9 mouse cellular contexts compared by ENCODE assay signal in the genomic region with DNA sequence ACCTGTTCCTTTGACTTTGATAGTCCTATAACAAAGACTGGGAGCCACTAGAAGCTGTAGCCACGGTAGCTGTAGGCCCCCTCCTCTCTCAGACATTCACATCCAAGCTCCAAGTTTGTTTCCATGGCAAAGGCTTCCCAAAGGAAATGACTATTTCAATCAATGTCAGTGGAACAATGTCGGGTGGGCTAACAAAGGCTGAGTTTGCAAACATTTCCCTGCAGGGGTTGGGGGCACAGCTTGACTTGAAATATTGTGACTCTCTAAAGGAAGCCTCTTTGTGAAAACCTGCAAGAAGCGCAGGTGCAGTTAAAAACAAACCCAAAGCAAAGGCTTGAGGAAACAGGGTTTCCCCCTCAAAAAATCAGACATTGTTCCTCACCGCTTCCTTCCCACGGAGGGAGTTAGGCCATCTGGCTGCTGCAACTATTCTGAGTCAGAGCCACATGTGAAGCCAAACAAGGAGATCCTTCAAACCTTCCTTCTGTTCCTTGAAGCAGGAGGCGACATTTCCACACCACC. TPM values are rescaled to one million over a fixed set of nuclear protein-coding genes. Genes with fewer than 3 reads are reported as not detected.
DNase-seq lines count a peak whose midpoint lies in the region; ATAC-seq and TF ChIP-seq lines count a peak whose summit lies in the region.
"Had no signal": no experiment of that assay in that cellular context is flagged by ENCODE, and none has a peak within 500 bp of the region (broad histone marks: within the 10 kb centered on the region; RNA-seq: fewer than 3 reads in every experiment).

No protein-coding gene starts in this region.

- peak; percentile 39 to 63 for DNase-seq in left cerebral cortex, adult 2 months (ENCODE audit: extremely low spot score in 1 of 2, low spot score in 2 of 2)
- DNase-seq in left cerebral cortex, adult 11 months (ENCODE audit: low spot score), result no peak
- peak; percentile 81 for DNase-seq in telencephalon, adult 2 months (ENCODE audit: low read depth, low spot score)
- DNase-seq in ovary, adult 18-20 months (ENCODE audit: low spot score), result no peak
- no peak for DNase-seq in adrenal gland, adult 2 months
- no peak for DNase-seq in heart, adult 9 months (ENCODE audit: low spot score in 2 of 2)

- H3K4me2 ChIP-seq in forebrain, embryonic 12.5 days, result no peak overlapping the region
- H3K4me2 ChIP-seq in limb, embryonic 15.5 days, result no peak overlapping the region

- peaks cover 13% of the 10 kb centered on the region for H3K4me1 ChIP-seq in forebrain, embryonic 12.5 days
- H3K4me1 ChIP-seq in limb, embryonic 15.5 days, result no peaks in the 10 kb centered on the region

- peak overlapping the region; percentile 61; the same call in 1 of the 2 replicates for H3K27ac ChIP-seq in left cerebral cortex, adult 2 months
- H3K27ac ChIP-seq in forebrain, embryonic 12.5 days, result 0 out of 2 replicates have a peak overlapping the region, but pooled peaks have one; percentile 2
- H3K27ac ChIP-seq in limb, embryonic 15.5 days, result peak overlapping the region; percentile 3; the same call in 1 of the 2 replicates

- no peak for ATAC-seq in forebrain, embryonic 12.5 days (ENCODE audit: low FRiP score)
- no peak for ATAC-seq in limb, embryonic 15.5 days (ENCODE audit: insufficient number of reproducible peaks, low FRiP score, low TSS enrichment, low read depth)

- H3K36me3 ChIP-seq in forebrain, embryonic 12.5 days (replicated peaks), result no peaks in the 10 kb centered on the region
- no peaks in the 10 kb centered on the region for H3K36me3 ChIP-seq in limb, embryonic 15.5 days

- intact Hi-C loops in left cerebral cortex, adult 2 months (cut with DNase I), result loop anchor here (2.0 kb wide), 1 partner anchor 41 kb away; no protein-coding TSS in a partner anchor

- H3K9me3 ChIP-seq in forebrain, embryonic 12.5 days, result no peaks in the 10 kb centered on the region
- H3K9me3 ChIP-seq in limb, embryonic 15.5 days, result no peaks in the 10 kb centered on the region

- peaks cover 41% of the 10 kb centered on the region for H3K27me3 ChIP-seq in forebrain, embryonic 12.5 days
- H3K27me3 ChIP-seq in limb, embryonic 15.5 days, result 0 out of 2 replicates have a peak, but pooled peaks cover 4% of the 10 kb centered on the region

- H3K9ac ChIP-seq in forebrain, embryonic 12.5 days, result no peak overlapping the region
- no peak overlapping the region for H3K9ac ChIP-seq in limb, embryonic 15.5 days

- no peak overlapping the region for H3K4me3 ChIP-seq in left cerebral cortex, adult 2 months
- H3K4me3 ChIP-seq in forebrain, embryonic 12.5 days (replicated peaks), result no peak overlapping the region
- H3K4me3 ChIP-seq in limb, embryonic 15.5 days, result no peak overlapping the region
- H3K4me3 ChIP-seq: myocyte had no signal

- no peak for TF ChIP-seq CTCF in left cerebral cortex, adult 2 months (IDR thresholded peaks at IDR 0.05)

- 22% methylated on average over 6 of the region's 6 CpGs for WGBS in forebrain, embryonic 12.5 days
- 34% methylated on average over 6 of the region's 6 CpGs for WGBS in limb, embryonic 15.5 days

RNA-seq across cellular contexts. Expression of a gene that starts 19.0 kb away (rescaled TPM):
- total RNA-seq in left cerebral cortex, adult 2 months (2021), result 10 to 100 TPM; 34.6 to 36.6 TPM
- polyA plus RNA-seq in forebrain, embryonic 12.5 days (2016; fragmentation: Nextera tagmentation; extraction: Ambion mirVana), result 29.8 and 31.1 TPM in 2 replicates
- 14.0 and 14.1 TPM in 2 replicates for polyA plus RNA-seq in limb, embryonic 15.5 days (2015; fragmentation: Nextera tagmentation; extraction: Ambion mirVana)
- 1 to 10 TPM; 2.9 to 4.8 TPM for total RNA-seq in adrenal gland, adult 2 months (2021)
- 4.8 and 6.8 TPM in 2 replicates for polyA plus RNA-seq in adrenal gland, adult 2 months (2012; rRNA removed)

Comparison
In these comparisons a context has a peak if more than half of its experiments do, and no peak if none do; other contexts are left out.
1. DNase-seq: peak in left cerebral cortex, adult 2 months (2 of 2) and telencephalon, adult 2 months (single experiment); none in left cerebral cortex, adult 11 months (single experiment), ovary, adult 18-20 months (single experiment), adrenal gland, adult 2 months (single experiment) and heart, adult 9 months (0 of 2).
2. H3K27ac ChIP-seq: peak in every context shown above with its lines; median percentile 61 in left cerebral cortex, adult 2 months; 3 in limb, embryonic 15.5 days; 2 in forebrain, embryonic 12.5 days.